Mouse (Mus musculus) E14TG2a.4 (cell line): ENCODE data around the gene Dchs2.

ENCODE experiments used
- H3K27me3 ChIP-seq: 2 replicates; pipeline ENCODE4 v1.6.1; 2014; ENCODE audit warnings: low read length, control low read depth; ENCODE audit not compliant: insufficient read depth
- H3K36me3 ChIP-seq: 2 replicates; pipeline ENCODE4 v1.6.1; 2014; ENCODE audit warnings: low read length, control low read depth; ENCODE audit not compliant: insufficient read depth
- H3K4me1 ChIP-seq: replicated peaks from 2 replicates; pipeline ENCODE4 v1.6.1; 2014; ENCODE audit warnings: low read depth, low read length, control low read depth
- H3K4me3 ChIP-seq: replicated peaks from 2 replicates; pipeline ENCODE4 v1.5.1; 2014; ENCODE audit warnings: mild to moderate bottlenecking, low read length
- H3K9me3 ChIP-seq: 2 replicates; pipeline ENCODE4 v1.6.1; 2014; ENCODE audit warnings: low read length, control low read depth
- CTCF ChIP-seq: conservative IDR thresholded peaks from 2 replicates; pipeline ENCODE4 v1.5.1; 2014; ENCODE audit warnings: low read length
- NANOG ChIP-seq: IDR thresholded peaks from 2 replicates; pipeline ENCODE4 v1.6.1; 2014; ENCODE audit warnings: borderline replicate concordance, low read length, mixed read lengths
- POU5F1 ChIP-seq: IDR thresholded peaks from 2 replicates; pipeline ENCODE4 v1.6.1; 2014; ENCODE audit warnings: low read length, borderline replicate concordance

Dchs2 gene

GRCm38 (mm10) chr3:83288118-83288840 is 160.5 kb downstream of the Dchs2 start:
- no peaks in the 10 kb centered on the region for H3K36me3 ChIP-seq
- no peaks in the 10 kb centered on the region for H3K27me3 ChIP-seq
- H3K4me1 ChIP-seq, result no peaks in the 10 kb centered on the region
- TF ChIP-seq CTCF (no peak), POU5F1 (no peak), NANOG (no peak)
- H3K4me3 ChIP-seq, result no peak overlapping the region
- no peaks in the 10 kb centered on the region for H3K9me3 ChIP-seq

- H3K4me1 ChIP-seq, result no peaks in the 10 kb centered on the region
- H3K4me3 ChIP-seq, result no peak overlapping the region
- H3K9me3 ChIP-seq, result no peaks in the 10 kb centered on the region
- TF ChIP-seq NANOG (no peak), CTCF (no peak), POU5F1 (no peak)
- no peaks in the 10 kb centered on the region for H3K36me3 ChIP-seq
- no peaks in the 10 kb centered on the region for H3K27me3 ChIP-seq
Observed at GRCm38 (mm10) chr3:83290482-83290881, 162.7 kb downstream of the Dchs2 start.

- H3K27me3 ChIP-seq, result no peaks in the 10 kb centered on the region
- no peak overlapping the region for H3K4me3 ChIP-seq
- H3K36me3 ChIP-seq, result no peaks in the 10 kb centered on the region
- TF ChIP-seq NANOG, result no peak
- H3K4me1 ChIP-seq, result no peaks in the 10 kb centered on the region
- no peaks in the 10 kb centered on the region for H3K9me3 ChIP-seq
Observed at GRCm38 (mm10) chr3:83290953-83291352, 163.2 kb downstream of the Dchs2 start.

- Histone ChIP-seq H3K36me3 (no peaks in the 10 kb centered on the region), H3K4me3 (no peak overlapping the region), H3K9me3 (no peaks in the 10 kb centered on the region), H3K27me3 (no peaks in the 10 kb centered on the region), H3K4me1 (no peaks in the 10 kb centered on the region)
- TF ChIP-seq NANOG, result no peak
- no peak for TF ChIP-seq CTCF
- no peak for TF ChIP-seq POU5F1
Observed at GRCm38 (mm10) chr3:83299783-83300382, 172.1 kb downstream of the Dchs2 start.

GRCm38 (mm10) chr3:83303876-83304275 is 176.1 kb downstream of the Dchs2 start:
- no peaks in the 10 kb centered on the region for H3K36me3 ChIP-seq
- no peaks in the 10 kb centered on the region for H3K27me3 ChIP-seq
- no peaks in the 10 kb centered on the region for H3K4me1 ChIP-seq
- peaks cover 12% of the 10 kb centered on the region for H3K9me3 ChIP-seq
- no peak for TF ChIP-seq POU5F1
- TF ChIP-seq CTCF, result no peak; the same call in none of the 2 replicates
- H3K4me3 ChIP-seq, result no peak overlapping the region

- H3K27me3 ChIP-seq, result no peaks in the 10 kb centered on the region
- no peaks in the 10 kb centered on the region for H3K9me3 ChIP-seq
- no peak for TF ChIP-seq NANOG
- TF ChIP-seq CTCF, result no peak
- TF ChIP-seq POU5F1, result no peak
- H3K4me1 ChIP-seq, result no peaks in the 10 kb centered on the region
- no peak overlapping the region for H3K4me3 ChIP-seq
- no peaks in the 10 kb centered on the region for H3K36me3 ChIP-seq
Observed at GRCm38 (mm10) chr3:83345928-83346327, 218.2 kb downstream of the Dchs2 start.

GRCm38 (mm10) chr3:83368500-83369068 is 240.8 kb downstream of the Dchs2 start:
- TF ChIP-seq POU5F1, result no peak
- TF ChIP-seq NANOG, result no peak
- TF ChIP-seq CTCF, result no peak
- H3K4me1 ChIP-seq, result no peaks in the 10 kb centered on the region
- H3K36me3 ChIP-seq, result no peaks in the 10 kb centered on the region
- no peaks in the 10 kb centered on the region for H3K9me3 ChIP-seq
- no peaks in the 10 kb centered on the region for H3K27me3 ChIP-seq
- H3K4me3 ChIP-seq, result no peak overlapping the region

GRCm38 (mm10) chr3:83369871-83370270 is 242.1 kb downstream of the Dchs2 start:
- Histone ChIP-seq H3K27me3 (no peaks in the 10 kb centered on the region), H3K9me3 (no peaks in the 10 kb centered on the region), H3K36me3 (no peaks in the 10 kb centered on the region), H3K4me1 (no peaks in the 10 kb centered on the region), H3K4me3 (no peak overlapping the region)
- TF ChIP-seq NANOG (no peak), POU5F1 (no peak)
